Mouse (Mus musculus): ENCODE data around the gene Arl3.

Arl3 gene

GRCm38 (mm10) chr19:46572951-46573937, at the start of gene Arl3, which contains the start of gene Sfxn2:
TSS of gene Arl3 (minus strand) at chr19:46573198.
TSS of gene Sfxn2 (plus strand) at chr19:46573365.
- peak; percentile 93 for DNase-seq (ENCODE audit: low spot score)

GRCm38 (mm10) chr19:46622659-46623193, 49.7 kb upstream of the Arl3 start:
- no peak for DNase-seq (ENCODE audit: low spot score)

- no peak for DNase-seq (ENCODE audit: low spot score)
Measured at GRCm38 (mm10) chr19:46621236-46622183, 48.5 kb upstream of the Arl3 start.

GRCm38 (mm10) chr19:46620016-46620808, 47.2 kb upstream of the Arl3 start:
- DNase-seq (ENCODE audit: low spot score) = no peak

GRCm38 (mm10) chr19:46619518-46619917, 46.5 kb upstream of the Arl3 start:
- no peak for DNase-seq (ENCODE audit: low spot score)

- no peak for DNase-seq (ENCODE audit: low spot score)
Measured at GRCm38 (mm10) chr19:46619001-46619400, 46.0 kb upstream of the Arl3 start.

GRCm38 (mm10) chr19:46618322-46618721, 45.3 kb upstream of the Arl3 start:
- no peak for DNase-seq (ENCODE audit: low spot score)

GRCm38 (mm10) chr19:46617361-46617760, 44.4 kb upstream of the Arl3 start:
- DNase-seq (ENCODE audit: low spot score) = no peak

- no peak for DNase-seq (ENCODE audit: low spot score)
Measured at GRCm38 (mm10) chr19:46616378-46616777, 43.4 kb upstream of the Arl3 start.

GRCm38 (mm10) chr19:46608158-46608557, 35.2 kb upstream of the Arl3 start:
- no peak for DNase-seq (ENCODE audit: low spot score)

- DNase-seq (ENCODE audit: low spot score) = no peak
Measured at GRCm38 (mm10) chr19:46607424-46607823, 34.4 kb upstream of the Arl3 start.

GRCm38 (mm10) chr19:46606718-46607117, 33.7 kb upstream of the Arl3 start:
- no peak for DNase-seq (ENCODE audit: low spot score)

- no peak for DNase-seq (ENCODE audit: low spot score)
Measured at GRCm38 (mm10) chr19:46602406-46602805, 29.4 kb upstream of the Arl3 start.

GRCm38 (mm10) chr19:46601491-46601890, 28.5 kb upstream of the Arl3 start:
- DNase-seq (ENCODE audit: low spot score) = peak; percentile 24

- no peak for DNase-seq (ENCODE audit: low spot score)
Measured at GRCm38 (mm10) chr19:46600371-46600770, 27.4 kb upstream of the Arl3 start.

GRCm38 (mm10) chr19:46599375-46600256, 26.6 kb upstream of the Arl3 start:
- no peak for DNase-seq (ENCODE audit: low spot score)

GRCm38 (mm10) chr19:46598720-46599252, 25.8 kb upstream of the Arl3 start, which contains the start of gene Wbp1l:
TSS of gene Wbp1l (plus strand) at chr19:46599084.
- DNase-seq (ENCODE audit: low spot score) = peak; percentile 96

- no peak for DNase-seq (ENCODE audit: low spot score)
Measured at GRCm38 (mm10) chr19:46598187-46598586, 25.2 kb upstream of the Arl3 start.

GRCm38 (mm10) chr19:46592751-46593439, 19.9 kb upstream of the Arl3 start:
- no peak for DNase-seq (ENCODE audit: low spot score)

Measured in testis, postnatal 14 days (tissue).